Mouse (Mus musculus): ENCODE measurements around the gene Poldip3.
A peak's percentile ranks its signal among the peaks of the same experiment; 100 is the strongest.

Poldip3 gene

GRCm38 (mm10) chr15:83165526-83166315 is 16.5 kb upstream of the Poldip3 start:
- DNase-seq (ENCODE audit: inconsistent ontology term), result no peak

- no peak for DNase-seq (ENCODE audit: inconsistent ontology term)
Observed at GRCm38 (mm10) chr15:83164971-83165471, 15.8 kb upstream of the Poldip3 start.

GRCm38 (mm10) chr15:83162818-83163485 is 13.8 kb upstream of the Poldip3 start:
- DNase-seq (ENCODE audit: inconsistent ontology term), result no peak

DNA sequence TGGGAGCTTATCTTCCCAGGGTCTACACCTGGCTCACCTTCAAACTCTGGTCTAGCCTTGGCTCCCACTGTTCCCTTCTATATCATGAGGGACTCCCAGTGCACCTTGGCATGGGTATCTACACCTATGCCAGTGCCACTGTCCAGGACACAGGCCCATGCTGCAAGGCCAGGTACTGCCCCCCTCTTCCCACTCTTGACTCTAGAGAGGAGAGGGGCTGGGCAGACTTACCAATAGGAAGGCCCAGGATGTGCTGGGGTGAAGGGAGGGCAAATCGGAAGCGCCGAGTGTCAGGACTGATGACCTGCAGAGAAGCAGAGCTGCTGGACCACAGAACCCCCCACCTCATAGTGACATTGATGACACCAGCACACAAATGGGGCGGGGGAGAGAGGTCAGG is 12.8 kb upstream of the Poldip3 start:
- DNase-seq (ENCODE audit: inconsistent ontology term), result no peak

DNA sequence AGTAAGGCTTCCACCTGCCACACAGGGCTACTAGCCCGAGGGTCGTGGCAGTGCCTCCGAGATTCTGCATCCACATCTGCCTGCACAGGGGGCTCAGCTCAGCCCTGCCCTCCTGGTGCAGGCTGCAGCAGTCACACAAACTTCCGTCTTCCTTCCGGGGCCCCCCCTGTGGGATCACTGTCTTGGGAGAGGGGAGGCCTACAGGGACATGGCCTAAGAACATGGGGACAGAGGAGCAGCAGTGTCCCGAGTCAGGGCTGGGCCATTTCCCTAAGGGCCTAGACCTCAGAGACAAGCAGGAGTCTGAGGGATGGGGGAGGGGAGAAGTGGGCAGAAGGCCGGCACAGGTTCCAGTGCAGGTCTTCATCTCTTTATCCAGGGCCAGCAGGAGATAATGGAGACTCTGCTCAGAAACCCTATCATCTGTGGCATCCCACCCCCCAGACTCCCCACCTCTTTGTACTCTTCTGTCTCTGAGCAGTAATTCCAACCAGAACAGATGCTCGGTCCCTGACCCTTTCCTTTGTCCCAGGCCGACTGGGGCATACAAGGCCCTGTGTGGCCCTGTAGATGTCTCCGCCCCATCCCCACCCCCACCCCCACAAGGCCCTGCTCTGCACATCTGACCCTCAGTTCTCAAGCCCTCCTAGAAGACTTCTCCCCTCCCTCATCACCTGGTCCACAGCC is 12.0 kb upstream of the Poldip3 start:
- no peak for DNase-seq (ENCODE audit: inconsistent ontology term)

DNA sequence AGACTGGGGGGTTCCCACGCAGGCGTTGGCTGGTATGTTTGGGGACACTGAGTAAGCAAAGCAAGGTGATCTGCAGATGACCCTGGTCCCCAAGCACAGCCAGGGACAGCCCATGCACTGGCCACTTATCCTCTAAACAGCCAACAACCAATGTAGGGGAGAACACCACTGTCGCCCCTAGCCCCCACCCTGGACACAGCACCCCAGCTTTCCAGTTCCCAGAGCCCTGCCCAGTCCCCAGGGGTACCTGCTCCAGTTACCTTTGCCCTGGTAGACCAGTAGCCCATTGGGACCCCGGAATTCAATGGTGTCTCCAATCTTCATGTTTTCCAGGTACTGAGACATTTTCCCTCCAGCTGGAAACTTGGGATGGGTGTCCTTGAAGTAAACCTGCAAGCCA is 11.4 kb upstream of the Poldip3 start:
- DNase-seq (ENCODE audit: inconsistent ontology term), result no peak

- peak; percentile 56 for DNase-seq (ENCODE audit: inconsistent ontology term)
Observed at GRCm38 (mm10) chr15:83159823-83160222, 10.6 kb upstream of the Poldip3 start.

GRCm38 (mm10) chr15:83158587-83159160 is 9.5 kb upstream of the Poldip3 start:
- DNase-seq (ENCODE audit: inconsistent ontology term), result no peak

- no peak for DNase-seq (ENCODE audit: inconsistent ontology term)
Observed at GRCm38 (mm10) chr15:83157667-83158064, 8.5 kb upstream of the Poldip3 start.

- DNase-seq (ENCODE audit: inconsistent ontology term), result peak; percentile 90
Observed at GRCm38 (mm10) chr15:83156929-83157666, 7.9 kb upstream of the Poldip3 start.

- DNase-seq (ENCODE audit: inconsistent ontology term), result no peak
Observed at GRCm38 (mm10) chr15:83155672-83156419, 6.7 kb upstream of the Poldip3 start.

DNA sequence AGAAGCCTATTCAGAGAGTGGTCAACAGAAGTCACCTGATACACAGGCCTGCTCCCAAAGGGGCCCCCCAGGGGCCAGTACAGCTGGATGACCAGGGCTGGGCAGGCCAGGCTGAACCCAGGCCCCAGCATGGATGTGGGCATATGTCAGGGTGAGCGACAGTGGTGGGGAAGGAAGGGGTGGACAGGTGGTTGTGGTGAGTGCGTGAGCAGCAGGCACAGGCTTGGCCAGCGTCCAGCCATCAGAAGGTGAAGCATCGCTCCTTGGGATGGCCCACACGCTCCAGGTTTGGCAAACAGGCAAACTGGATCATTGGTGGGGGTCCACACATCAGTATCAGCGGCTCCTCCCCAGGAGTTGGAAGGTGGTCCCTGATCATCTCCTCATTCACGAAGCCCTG is 5.1 kb upstream of the Poldip3 start:
- no peak for DNase-seq (ENCODE audit: inconsistent ontology term)

DNA sequence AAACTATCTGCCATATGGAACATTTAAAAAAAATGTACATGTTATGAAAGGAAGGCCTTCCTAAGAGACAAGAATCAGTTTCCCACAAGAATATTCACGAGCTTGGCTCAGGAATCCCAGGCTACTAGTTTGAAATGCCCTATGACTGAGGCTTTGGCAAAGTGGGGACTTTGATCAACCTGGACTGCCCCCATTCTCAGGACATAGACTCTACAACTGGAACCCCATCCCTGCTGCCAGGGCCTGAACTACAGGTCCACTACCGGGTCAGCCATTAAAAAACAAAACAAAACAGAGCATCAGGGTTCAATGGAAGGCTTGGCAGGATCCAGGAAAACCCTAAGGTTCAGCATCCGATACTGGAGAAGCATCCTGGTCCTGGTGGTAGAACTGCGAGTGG is 1.5 kb upstream of the Poldip3 start:
- DNase-seq (ENCODE audit: inconsistent ontology term), result no peak

GRCm38 (mm10) chr15:83150073-83150442 is 874 bp upstream of the Poldip3 start:
- no peak for DNase-seq (ENCODE audit: inconsistent ontology term)

DNA sequence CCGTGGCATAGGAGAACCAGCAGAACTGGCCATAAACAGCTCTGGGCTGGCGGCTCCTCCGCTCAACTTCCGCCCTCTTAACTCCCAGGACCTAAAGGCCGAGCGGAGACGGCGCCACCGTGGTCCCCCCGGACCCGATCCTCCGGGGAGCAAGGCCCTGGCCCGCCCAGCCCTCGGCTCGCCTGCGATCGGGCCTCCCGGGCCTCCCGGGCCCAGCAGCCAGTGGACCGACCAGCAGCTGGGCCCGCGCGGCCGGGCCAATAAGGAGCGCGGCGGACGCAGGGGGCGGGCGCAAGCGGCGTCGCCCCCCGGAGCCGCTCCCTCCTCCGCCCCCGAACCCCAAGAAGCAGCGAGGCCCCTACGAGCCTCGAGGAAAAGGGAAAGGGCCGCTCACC is 386 bp downstream of the Poldip3 start:
- no peak for DNase-seq (ENCODE audit: inconsistent ontology term)

DNA sequence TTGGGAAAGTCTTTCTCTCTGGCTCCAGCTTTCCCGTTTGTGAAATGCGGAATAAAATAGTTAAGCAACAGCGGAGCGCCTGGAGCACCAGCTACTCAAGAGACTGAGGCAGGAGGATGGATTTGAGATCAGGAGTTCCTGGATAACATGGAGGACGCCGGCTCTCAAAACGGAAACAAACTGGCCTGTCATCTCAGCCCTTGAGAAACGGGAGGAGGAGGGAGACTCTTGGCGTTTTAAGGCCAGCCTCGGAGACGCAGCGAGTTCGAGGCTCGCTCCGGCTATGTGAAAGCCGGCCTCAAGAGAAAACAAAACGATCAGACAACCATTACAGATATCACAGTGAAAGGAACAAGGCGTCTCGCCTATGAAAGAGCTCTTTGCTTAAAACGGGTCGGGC is 789 bp downstream of the Poldip3 start:
- no peak for DNase-seq (ENCODE audit: inconsistent ontology term)

DNA sequence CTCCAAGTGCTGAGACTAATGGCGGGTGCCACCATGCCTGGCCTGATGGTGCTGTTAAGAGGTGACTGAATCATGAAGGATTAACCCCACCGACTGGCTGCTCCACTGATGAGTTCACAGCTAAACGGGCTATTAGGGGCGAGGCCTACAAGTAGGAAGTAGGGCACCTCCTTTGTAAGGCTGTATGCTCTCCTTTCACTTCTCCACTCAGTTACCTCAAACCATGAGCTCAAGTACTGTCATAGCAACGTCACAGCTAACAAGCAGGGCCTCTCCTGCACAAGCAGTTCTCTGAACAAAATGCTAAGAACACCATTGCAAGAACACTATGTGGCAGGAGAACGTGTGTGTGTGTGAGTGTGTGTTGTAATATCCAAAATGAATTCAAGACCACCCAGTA is 3.6 kb downstream of the Poldip3 start:
- DNase-seq (ENCODE audit: inconsistent ontology term), result no peak

GRCm38 (mm10) chr15:83142861-83143260 is 6.3 kb downstream of the Poldip3 start:
- DNase-seq (ENCODE audit: inconsistent ontology term), result peak; percentile 91

DNA sequence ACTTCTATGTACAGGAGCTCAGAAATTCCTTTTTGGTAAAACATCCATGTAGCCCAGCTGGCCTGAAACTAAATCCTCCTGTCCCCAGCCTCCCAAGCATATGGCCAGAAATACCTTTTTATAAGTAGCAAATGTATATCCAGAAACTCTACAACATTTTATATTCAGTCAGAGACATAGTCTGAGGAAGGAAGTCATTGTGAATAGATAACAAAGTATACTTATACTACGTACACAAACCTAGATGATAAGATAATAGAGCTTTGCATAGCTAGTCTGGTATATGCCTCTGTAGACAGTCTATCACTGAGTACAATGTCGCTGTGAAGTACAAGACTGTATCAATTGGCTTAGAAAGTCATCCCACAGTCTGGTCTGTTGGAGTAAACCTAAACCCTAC is 13.5 kb downstream of the Poldip3 start:
- DNase-seq (ENCODE audit: inconsistent ontology term), result no peak

- no peak for DNase-seq (ENCODE audit: inconsistent ontology term)
Observed at GRCm38 (mm10) chr15:83134671-83135070, 14.5 kb downstream of the Poldip3 start.

Data from Muller cell, postnatal 12 days (primary cell).